Mouse (Mus musculus) thymus, postnatal 14 days (tissue): ENCODE measurements around the gene Atp5c1.

Source experiments
- DNase-seq: peaks from one replicate; pipeline ENCODE4 v3.0.0; 2021

Atp5c1 gene

DNA sequence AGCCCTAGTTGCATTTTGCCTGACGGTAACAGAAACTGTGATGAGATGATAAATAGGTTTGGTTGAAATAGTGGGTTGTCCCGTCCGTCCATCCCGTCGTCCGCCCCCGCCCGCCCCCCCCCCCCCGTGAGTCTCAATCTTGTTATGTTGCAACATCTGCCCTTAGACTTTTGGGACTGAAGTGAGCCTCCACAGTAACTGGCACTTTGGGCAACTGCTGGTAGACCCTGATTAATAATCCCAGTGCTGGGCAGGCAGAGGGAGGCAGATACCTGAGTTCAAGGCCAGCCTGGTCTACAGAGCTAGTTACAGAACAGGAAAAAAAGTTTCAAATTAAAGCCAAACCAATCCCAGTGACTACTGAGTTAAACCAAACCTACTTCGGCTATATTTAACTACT, 30.9 kb downstream of the Atp5c1 start:
- DNase-seq = no peak

DNA sequence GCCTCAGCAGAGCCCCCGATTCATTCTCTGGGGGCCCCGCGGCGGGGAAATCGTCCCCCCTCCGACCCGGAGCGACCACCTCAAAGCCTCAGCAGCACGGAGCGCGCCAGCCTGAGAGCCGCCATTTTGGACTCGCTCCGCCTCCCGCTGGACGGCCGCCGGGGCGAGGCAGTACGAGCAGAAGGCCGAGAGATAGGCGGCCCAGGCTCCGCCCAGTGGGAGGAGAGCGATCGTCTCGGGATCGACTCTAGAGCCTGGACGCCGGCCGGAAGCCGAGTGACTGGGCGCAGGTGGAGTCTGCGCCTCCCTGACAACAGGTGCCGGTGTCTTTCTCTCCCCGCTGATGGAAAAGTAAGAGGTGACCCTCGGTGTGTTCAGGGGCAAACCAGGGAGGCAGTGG, 31.8 kb downstream of the Atp5c1 start, which contains the start of gene Taf3:
Gene Taf3, minus strand, starts transcription at position 136 of the 400 bp plus-strand sequence.
- peak; percentile 96 for DNase-seq

DNA sequence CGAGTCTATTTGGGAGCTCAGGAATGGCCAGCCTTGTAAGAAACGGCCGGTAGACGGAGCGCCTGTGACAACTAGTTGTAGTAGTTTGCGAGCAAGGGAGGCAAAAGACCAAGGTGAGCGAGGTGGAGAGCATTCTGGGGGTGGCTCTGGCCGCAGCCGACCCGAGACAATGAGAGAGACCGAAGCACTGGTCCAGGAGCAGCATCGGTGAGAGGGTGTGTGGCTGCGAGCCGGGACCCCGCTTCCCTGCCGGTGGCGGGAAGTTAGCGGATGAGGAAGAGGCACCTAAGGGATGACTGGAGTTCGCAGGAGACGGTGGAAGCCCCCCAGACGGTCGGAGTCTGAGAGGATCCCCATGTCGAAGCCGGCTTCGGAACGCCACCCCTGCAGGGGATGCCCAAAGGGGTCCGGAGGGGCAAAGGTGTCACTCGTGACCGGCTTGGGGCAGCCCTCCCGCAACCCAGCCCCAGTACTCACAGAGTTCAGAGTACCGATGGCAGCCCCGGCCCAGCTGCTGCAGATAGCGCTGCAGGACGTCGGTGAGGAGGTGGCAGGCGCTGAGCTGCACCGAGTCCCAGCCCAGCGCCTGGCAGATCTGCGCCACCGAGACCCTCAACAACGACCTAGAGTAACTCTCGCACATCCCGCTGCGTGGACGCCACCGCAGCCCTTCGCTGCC, 32.4 kb downstream of the Atp5c1 start:
- DNase-seq = no peak

- DNase-seq = no peak
Measured at GRCm38 (mm10) chr2:10034976-10035375, 45.3 kb downstream of the Atp5c1 start.

GRCm38 (mm10) chr2:10033684-10034083, 46.6 kb downstream of the Atp5c1 start:
- no peak for DNase-seq

DNA sequence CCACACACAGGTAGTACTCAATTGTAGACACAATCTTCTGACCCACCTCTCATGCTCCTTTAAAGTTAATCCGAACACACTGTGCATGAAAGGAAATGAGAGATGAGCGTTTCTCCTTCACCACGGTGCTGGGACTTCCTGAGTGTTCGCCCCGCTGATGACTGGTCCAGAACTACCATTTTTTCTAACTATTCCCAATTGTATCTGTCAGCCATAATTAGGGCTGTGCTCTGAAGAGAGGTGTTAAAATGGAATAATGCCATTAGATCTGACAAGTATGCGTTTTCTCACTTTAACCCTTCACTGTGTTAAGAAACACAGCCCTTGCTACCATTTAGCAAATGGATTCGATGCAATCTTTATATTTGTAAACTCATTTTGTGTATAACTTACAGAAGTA, 50.6 kb downstream of the Atp5c1 start:
- DNase-seq = no peak

DNA sequence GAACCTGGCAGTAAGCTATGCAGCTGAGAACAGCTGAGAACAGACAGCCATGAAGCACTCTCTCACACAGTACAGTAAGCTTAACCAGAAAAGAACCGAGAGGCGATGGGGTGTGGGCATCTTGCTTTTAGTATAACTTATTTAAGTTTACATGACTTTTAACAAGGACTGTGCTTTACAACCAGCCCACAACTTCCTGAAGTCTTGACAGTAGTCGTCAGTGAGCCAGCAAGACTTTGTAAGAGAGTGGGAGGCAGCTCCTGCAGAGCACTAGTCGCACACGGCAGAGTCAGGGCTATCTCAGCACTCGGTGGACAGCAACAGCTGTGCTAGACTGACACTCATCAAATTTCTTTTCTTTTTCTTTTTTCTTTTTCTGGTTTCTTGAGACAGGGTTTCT, 56.0 kb downstream of the Atp5c1 start:
- DNase-seq = no peak

GRCm38 (mm10) chr2:10021296-10021695, 59.0 kb downstream of the Atp5c1 start:
- no peak for DNase-seq

- DNase-seq = peak; percentile 60
Measured at GRCm38 (mm10) chr2:10014951-10015635, 65.2 kb downstream of the Atp5c1 start.

- DNase-seq = peak; percentile 42
Measured at GRCm38 (mm10) chr2:10010263-10010909, 69.9 kb downstream of the Atp5c1 start.

- DNase-seq = no peak
Measured at GRCm38 (mm10) chr2:10009671-10010254, 70.5 kb downstream of the Atp5c1 start.

GRCm38 (mm10) chr2:10008593-10008992, 71.7 kb downstream of the Atp5c1 start:
- no peak for DNase-seq
